Mouse (Mus musculus) cortical plate, adult 2 months (tissue): ENCODE measurements at regions not wholly inside any gene's neighbourhood (a gene's known extent, or its start where the extent isn't known, plus 50 kb on each side); places are given as distances from the start of the nearest gene placed in this dataset.

Experiments used
- CTCF ChIP-seq: fragments of 200-500 bp; IDR thresholded peaks from 2 replicates; pipeline ENCODE4 v1.5.1; 2011; ENCODE audit warnings: mild to moderate bottlenecking, control low read depth, low read length; ENCODE audit not compliant: insufficient read depth; ENCODE audit errors: extremely low read depth
- POLR2A ChIP-seq: fragments of 200-500 bp; IDR thresholded peaks from 2 replicates; pipeline ENCODE4 v1.6.1; 2011; ENCODE audit warnings: mild to moderate bottlenecking, low read length, control low read depth; ENCODE audit not compliant: insufficient read depth; ENCODE audit errors: extremely low read depth

DNA sequence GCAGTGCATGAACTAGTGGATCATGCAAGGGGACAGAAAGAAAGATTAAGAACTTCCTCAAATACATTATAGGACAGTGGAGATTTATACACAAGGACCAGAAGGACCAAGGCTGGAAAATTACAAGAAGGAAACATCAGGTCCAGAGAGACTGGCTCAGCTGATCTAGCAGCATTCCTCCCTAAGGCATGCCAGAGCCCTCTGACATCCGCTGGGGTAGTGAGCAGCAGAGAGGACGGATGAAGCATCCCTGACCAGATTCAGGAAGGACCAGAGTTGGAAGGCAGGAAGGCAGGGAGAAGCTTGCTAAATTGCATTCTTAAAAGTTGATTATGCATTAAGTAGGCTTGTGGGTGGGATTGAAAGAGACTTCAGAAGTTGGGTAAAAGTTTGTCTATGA is 136.4 kb upstream of the Gpc5 start:
- TF ChIP-seq POLR2A = no peak
- no peak for TF ChIP-seq CTCF
